Mouse (Mus musculus) heart, postnatal 14 days (tissue): ENCODE measurements around the gene A730049H05Rik. TPM values are rescaled to one million over a fixed set of nuclear protein-coding genes. Genes with fewer than 3 reads are reported as not detected.

Source experiments
- DNase-seq, 2 experiments: peaks; one replicate each; pipeline ENCODE4 v3.0.0; 2021 to 2022
- intact Hi-C: fragments of 180-260 bp; cut with DNase I; formaldehyde crosslinking; loops from one replicate; pipeline ENCODE4 v1.15.1; 2025
- total RNA-seq, 2 experiments: library from RNA; stranded (reverse); gene quantifications; 2 replicates each; pipeline ENCODE4 v1.2.3; 2021

The A730049H05Rik gene
- total RNA-seq, 2 experiments from 2014 or later: 0.12 to 0.22 TPM

DNA sequence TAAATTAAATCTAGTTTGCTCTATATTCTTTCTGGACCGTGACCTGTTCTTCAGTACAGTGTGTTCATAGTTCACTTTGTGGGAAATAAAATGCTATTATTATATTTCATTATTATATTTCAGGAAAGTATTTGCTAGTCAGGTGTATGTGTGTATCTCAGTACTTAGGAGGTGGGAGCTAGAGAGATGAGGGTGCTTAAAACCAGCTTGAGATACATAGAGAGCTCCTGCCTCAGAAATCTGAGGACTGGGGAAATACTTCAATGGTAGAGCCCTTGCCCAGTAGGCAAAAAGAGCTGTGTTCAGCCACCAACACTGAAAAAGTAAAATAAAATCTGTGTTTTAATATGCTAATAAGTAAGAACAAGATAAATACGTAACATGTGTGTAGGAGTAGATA lies 59.1 kb downstream of the A730049H05Rik start:
- intact Hi-C loops: loop anchor here (2.0 to 10.0 kb wide), 3 partner anchors 67 to 669 kb away; partner anchors contain the start of gene Adamts9
- no peak for DNase-seq

DNA sequence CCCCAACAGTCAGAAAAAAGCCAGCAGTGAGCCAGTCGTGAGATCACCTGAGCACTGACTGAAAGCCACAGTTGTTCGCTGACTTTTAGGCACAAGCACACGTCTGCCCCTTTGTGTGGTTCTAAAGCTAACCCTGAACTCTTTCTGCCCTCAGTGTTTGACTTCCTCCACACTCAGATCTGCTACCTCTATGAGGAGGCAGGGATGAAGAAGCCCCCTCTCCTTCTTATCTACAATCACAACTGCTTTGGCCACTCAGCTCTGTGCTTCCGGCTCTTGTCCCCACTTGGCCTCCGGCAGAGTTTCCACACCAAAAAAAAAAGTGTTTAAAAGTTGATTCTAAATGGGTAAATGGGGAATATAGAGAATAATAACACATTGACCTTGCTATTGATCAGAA lies 59.8 kb downstream of the A730049H05Rik start:
- no peak for DNase-seq
- intact Hi-C loops: loop anchor here (10.0 kb wide), 2 partner anchors 569 to 669 kb away; no protein-coding TSS in a partner anchor

DNA sequence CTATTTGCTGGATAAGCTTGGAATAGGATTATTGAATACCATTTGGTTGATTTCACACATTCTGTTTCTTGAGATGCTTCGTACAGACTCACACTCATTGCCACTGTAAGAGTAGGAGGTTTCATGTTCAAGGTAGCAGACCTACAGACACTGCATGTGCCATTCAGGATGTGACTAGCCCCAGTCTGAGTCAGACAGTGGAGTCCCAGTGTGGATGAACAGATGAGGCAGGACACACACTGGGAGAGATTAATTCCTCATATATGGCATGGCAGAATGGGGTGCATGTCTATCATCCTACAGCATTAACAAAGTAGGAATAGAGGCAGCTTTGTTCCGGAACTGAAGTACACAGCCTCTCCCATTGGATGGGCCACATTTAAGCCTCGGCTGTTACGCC lies 61.0 kb downstream of the A730049H05Rik start:
- intact Hi-C loops: loop anchor here (10.0 kb wide), 2 partner anchors 568 to 668 kb away; no protein-coding TSS in a partner anchor
- DNase-seq: no peak

DNA sequence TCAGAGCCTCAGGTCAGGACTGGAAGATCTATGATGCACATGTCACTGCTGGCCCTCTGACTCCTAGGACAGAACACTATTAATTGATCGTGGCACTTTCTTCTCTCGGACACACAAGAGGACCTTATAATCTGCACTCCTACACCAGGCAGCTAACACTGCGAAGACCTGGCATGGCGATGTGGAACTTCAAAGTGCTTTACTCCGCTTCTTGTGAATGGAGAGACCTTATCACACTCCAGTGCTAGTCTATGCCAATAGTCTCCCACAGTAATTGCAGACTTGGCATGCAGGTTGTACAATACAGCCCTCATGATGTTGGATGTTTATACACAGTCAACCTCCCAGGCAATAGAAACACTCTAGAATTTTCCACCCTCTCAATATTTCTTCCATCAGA lies 62.5 kb downstream of the A730049H05Rik start:
- intact Hi-C loops: loop anchor here (10.0 kb wide), 2 partner anchors 566 to 666 kb away; no protein-coding TSS in a partner anchor
- DNase-seq: no peak

DNA sequence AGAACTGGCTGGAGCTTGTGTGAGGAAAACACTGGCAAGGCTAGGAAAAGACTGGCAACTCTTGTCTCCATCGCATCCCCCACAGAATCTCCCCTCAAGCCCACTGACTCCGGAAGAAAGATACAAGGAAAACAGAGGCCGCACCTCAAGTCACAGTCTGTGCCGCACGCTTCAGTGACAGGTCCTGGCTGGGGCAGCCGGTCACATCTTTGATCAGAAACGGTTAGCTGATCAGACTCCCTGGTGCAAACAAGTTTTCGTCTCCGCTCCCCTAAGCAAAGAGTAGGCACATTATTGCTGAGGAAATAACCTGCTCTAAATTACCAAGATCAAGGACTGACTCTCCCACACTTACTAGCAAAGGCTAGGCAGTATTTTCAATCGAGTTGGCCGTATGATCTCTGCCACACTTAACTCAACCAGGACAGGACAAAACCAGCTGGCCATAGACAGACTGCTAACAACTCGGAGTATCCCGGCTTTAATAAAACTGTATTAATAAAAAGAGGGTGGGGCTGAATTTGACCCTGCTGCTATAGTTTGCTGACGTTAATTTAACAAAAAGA lies 63.5 kb downstream of the A730049H05Rik start:
- intact Hi-C loops: loop anchor here (10.0 kb wide), 2 partner anchors 565 to 665 kb away; no protein-coding TSS in a partner anchor

DNA sequence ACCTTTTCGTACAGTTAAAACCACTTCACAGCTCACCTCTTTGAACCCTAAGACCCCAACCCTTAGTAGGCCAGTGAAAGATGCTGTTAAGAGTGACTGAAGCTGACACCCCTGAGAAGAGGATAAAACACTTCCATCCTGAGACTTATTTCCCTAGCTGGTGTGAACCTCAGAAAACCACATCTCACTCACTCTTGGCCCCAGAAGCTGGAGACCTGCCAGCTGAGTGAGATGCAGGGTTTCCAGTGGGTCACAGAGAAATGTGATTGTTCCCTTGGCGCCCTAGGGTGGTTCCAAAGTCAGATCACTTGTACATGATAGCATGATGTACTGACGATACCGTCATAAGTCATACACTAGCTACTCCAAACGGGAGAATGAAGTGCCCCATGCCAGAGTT lies 66.2 kb downstream of the A730049H05Rik start:
- no peak for DNase-seq
- intact Hi-C loops: no loop called here

More for the DNA sequence above, 63.5 kb downstream of the A730049H05Rik start:
- no peak for DNase-seq

DNA sequence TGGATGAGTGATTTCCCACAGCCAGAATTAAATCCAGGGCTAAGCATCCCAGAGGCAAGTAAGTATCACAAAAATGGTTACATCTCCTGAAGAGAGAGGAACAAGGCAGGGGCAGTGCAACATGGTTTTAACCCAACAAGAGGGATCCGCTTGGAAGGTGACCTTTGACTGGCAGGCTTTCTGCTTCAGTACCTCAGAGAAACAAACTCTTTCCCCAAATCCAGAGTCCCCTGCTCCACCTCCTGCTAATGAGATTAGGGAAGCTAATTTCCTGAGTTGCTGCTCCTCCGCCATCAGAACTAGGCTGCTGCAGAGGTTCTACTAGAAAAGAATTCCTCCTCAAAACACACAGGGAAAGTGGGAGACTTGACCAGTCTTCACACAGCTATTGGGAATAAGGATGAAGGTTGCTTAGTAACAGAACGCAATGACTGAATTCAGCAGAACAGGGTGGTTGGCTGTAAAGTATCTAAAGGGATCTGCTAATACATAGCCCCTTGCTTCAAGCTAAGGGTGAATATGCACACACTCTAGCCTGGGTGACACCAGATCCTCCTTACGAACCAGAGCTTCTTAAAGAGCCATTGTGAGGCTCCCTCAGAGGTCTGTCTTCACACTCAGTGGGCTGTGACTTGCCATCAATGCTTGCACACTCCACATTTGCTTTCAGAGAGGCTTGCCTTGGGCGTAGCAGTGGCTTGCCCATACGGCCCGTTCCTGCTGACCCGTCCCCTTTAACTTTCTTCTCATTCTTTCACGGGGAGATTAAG lies 67.0 kb downstream of the A730049H05Rik start:
- no peak for DNase-seq
- intact Hi-C loops: no loop called here

DNA sequence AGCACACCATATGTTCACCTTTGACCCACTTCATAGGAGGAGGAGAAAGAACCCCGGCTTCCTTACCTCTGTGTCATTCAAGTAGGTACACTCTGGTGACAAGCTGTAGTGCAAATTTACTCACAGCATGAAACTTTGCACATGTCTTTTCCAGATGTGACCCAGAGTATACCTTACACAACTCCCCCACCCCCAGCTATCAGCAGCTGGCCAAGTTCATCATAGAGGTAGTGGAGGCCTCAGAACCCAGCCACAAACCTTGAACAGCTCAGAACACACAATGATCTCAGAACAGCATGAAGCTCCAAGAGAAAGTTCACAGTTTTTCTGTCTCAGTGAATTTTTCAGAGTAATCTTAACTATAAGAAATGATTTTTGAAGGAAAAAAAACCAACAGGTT lies 75.3 kb downstream of the A730049H05Rik start:
- intact Hi-C loops: no loop called here

More for the DNA sequence above, 75.3 kb downstream of the A730049H05Rik start:
- no peak for DNase-seq

Other genes starting within 250 kb of the A730049H05Rik start
- 1 to 10 TPM; 7.2 to 9.6 TPM for gene Prickle2, start 110.3 kb upstream of the A730049H05Rik start, total RNA-seq
- gene Gm15737, start 52.9 kb downstream of the A730049H05Rik start, total RNA-seq: under 1 TPM; 0.36 to 0.37 TPM
- 10 to 100 TPM; 37.9 to 39.7 TPM for gene Adamts9, start 127.0 kb downstream of the A730049H05Rik start, total RNA-seq